Mouse (Mus musculus): Measurements from ENCODE around the gene Hhat. TPM values are rescaled to one million over a fixed set of nuclear protein-coding genes. Genes with fewer than 3 reads are reported as not detected.

Hhat gene
- total RNA-seq (2021), result 1 to 10 TPM; 1.6 to 3.3 TPM

- peak; percentile 53 for DNase-seq (ENCODE audit: low spot score)
- intact Hi-C loops (cut with DNase I), result no loop called here
These were observed at the start of gene Hhat for GRCm38 (mm10) chr1:192770495-192771331. Gene Hhat (minus strand): TSS chr1:192771223.

GRCm38 (mm10) chr1:192818334-192818733 is 47.3 kb upstream of the Hhat start:
- peak; percentile 30 for DNase-seq (ENCODE audit: low spot score)
- intact Hi-C loops (cut with DNase I), result no loop called here

- intact Hi-C loops (cut with DNase I), result no loop called here
- DNase-seq (ENCODE audit: low spot score), result no peak
These were observed 44.8 kb upstream of the Hhat start for GRCm38 (mm10) chr1:192815789-192816188.

DNA sequence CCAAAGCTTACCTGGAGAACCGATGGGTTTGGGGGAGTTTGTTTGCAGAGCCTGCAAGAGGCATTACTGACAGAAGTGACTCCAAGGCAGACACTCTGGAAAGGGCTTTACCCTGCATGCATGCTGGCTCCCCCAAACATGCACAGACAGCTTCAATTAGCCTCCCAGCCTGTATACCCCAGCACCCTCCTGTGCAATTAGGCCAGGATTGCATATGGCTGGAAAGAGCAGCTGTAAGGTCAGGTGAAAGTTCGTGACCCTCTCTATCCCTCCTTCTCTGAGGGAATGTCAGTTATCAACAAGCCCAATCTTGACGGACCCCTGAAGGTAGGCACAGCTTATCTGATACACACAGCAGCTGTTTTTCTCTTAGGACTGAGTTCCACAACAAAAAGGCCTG is 43.7 kb upstream of the Hhat start:
- DNase-seq (ENCODE audit: low spot score), result no peak
- intact Hi-C loops (cut with DNase I), result no loop called here

DNA sequence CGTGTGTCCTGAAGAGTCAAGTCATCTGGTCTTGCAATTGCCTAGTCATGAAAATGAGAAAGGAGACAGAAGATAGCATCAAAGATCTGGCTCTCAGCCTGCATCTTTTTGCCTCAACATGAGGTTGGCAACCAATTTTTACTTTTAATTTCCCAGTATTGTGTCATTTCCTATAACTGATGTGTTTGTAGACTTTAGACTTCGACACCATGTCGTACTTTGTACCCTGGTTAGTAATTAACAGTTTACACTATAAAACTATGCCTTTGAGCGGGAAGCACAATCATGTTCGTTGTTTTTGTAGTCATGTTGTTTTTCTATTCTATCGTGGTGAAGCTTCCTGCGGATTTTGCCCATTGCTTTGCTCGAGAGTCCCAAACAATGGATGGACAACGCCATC is 41.7 kb upstream of the Hhat start:
- no peak for DNase-seq (ENCODE audit: low spot score)
- intact Hi-C loops (cut with DNase I), result no loop called here

GRCm38 (mm10) chr1:192812290-192812689 is 41.3 kb upstream of the Hhat start:
- no peak for DNase-seq (ENCODE audit: low spot score)
- intact Hi-C loops (cut with DNase I), result no loop called here

- peak; percentile 29 for DNase-seq (ENCODE audit: low spot score)
- intact Hi-C loops (cut with DNase I), result no loop called here
These were observed 35.4 kb upstream of the Hhat start for GRCm38 (mm10) chr1:192806168-192807157.

DNA sequence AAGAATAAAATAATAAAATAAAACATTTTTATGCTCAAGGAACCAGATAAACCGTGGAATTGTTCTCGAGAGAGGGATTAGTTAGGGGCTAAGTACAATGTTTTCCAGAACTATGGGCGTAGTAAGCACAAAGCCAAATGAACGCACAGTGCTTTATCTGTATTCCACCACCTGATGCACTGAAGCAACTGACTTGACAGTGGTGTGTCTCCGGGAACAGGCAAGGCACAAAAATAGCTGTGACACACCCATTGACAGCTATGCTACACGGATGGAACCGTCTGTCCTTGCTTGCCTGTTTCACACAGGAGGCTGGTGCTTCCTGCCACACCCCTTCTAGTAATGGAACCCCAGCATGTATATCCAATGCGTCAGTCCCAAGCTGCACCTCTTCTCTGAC is 29.3 kb upstream of the Hhat start:
- intact Hi-C loops (cut with DNase I), result no loop called here
- no peak for DNase-seq (ENCODE audit: low spot score)

GRCm38 (mm10) chr1:192799165-192799991 is 28.4 kb upstream of the Hhat start:
- intact Hi-C loops (cut with DNase I), result no loop called here
- DNase-seq (ENCODE audit: low spot score), result no peak

DNA sequence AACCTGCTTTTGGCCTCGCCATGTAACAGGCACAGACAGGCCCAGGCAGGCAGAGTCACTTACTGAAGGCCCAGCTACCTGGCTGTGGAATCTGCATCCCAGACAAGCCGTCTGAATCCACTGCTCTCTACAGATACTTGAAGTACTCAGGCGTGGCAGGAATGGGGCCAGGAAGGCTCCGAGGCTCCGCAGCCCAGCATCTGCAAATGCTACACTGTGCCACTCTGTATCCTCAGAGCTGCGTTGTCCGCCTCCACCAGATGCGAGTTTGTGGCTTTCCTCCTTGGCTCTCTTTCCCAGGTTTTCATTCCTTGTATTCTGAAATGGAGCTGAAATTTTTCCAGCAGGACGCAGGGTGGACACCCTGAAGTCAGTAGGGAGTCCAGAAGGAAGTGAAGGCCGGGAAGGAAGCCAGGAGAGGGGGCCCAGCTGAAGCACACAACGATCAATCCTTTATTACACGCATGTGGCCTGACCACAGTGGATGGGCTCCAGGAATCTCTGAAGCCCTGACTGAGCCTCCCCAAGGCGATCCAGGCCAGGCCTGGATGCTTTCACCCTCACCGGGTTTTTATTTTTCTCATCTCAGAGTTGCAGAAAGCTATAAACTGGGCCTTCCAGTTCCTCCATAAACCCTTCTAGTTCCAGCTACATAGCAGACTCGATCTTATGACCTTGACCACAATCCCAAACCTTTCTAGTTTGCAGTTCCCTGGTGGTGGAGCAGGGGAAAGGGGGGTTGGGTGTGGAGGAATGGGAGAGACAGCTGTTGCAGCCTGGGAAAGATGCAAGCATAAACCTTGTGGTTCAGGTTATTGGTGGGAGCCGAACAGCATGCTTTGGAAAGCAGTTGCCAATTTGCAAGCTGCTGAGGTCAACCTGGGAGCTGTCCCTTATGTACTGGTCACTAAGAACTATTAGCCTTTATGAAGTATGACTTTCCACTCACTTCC is 27.5 kb upstream of the Hhat start:
- intact Hi-C loops (cut with DNase I), result no loop called here
- DNase-seq (ENCODE audit: low spot score), result peak; percentile 56

DNA sequence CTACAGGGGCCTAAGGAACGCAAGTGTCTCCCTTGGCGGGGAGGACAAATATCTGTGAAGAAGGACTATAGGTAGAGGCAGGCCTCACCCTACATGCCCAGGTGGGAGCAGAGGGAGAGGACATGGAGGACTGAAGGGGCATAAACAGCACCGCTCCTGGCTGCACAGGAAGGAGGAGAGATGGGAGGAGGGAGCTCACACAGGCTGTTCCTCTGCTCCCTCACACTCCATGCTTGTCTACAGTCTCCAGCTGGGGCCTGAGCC is 25.9 kb upstream of the Hhat start:
- no peak for DNase-seq (ENCODE audit: low spot score)
- intact Hi-C loops (cut with DNase I), result no loop called here

DNA sequence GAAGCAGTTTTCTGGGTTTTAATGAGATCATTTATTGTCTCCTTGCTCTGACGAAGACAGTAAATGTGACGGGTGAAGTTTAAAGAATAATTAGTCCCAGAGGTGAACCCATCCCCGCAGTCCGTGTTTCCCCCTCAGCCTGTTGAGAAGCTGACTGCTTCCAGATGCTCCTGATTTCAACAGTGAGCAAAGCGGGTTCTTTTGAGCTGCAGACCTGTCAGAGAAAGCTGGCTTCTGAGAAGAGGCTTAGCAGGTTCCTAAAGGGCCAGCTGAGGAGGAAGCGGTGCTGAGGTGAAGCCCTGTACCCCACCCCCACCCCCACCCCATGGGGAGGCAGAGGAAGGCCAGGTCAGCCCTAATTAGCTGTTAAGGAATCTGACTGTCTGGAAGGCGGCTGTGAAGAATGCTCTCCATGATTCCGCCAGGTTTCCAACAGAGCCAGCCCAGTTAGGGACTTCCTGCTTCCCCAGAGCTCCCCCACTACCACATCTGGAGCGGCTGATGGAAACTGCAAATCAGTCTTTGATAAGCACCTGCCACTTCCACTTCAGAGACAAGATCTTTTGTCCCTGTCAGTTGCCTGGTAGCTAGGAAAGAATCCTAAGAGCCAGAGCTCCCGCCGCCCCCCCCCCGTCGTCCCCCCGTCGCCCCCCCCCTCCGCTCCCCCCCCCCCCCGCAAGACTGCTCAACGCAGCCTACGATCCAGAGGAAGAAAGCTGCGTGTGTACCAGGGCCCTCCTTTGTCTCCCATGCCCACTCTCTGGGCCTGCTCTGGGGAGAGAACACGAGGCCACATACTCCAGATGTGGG is 25.4 kb upstream of the Hhat start:
- DNase-seq (ENCODE audit: low spot score), result no peak
- intact Hi-C loops (cut with DNase I), result no loop called here

DNA sequence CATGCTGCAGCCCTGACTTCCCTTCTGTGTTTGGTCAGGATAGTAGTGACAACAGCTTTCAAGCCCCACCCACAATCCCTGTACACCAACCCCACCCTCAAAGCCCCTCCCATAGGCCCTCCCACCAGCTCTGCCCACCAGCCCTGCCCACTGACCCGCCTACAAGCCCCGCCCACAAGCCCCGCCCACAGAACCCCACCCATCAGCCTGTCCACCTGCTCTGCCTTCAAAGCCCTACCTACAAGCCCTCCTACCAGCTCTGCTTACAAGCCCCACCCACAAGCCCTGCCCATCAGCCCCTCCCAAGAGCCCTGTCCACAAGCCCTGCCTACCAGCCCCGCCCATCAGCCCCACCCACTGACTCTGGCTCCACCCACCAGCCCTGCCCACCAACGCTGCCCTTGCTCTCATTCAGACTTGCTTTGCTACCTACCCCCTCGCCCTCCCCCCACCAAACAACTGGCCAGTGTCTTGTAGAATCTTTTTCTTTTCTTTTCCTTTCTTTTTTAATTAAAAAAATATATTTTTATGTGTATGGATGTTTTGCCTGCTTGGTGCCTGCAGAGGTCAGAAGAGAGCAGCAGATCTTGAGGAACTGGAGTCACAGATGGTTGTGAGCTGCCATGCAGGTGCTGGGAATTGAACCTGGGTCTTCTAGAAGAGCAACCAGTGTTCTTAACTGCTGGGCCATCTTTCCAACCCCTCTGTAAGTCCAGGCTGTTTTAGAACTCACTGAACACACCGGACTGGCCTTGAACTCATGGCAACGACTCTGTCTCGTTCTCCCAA is 24.1 kb upstream of the Hhat start:
- intact Hi-C loops (cut with DNase I), result no loop called here
- no peak for DNase-seq (ENCODE audit: low spot score)

GRCm38 (mm10) chr1:192791897-192792361 is 20.9 kb upstream of the Hhat start:
- intact Hi-C loops (cut with DNase I), result no loop called here
- DNase-seq (ENCODE audit: low spot score), result no peak

DNA sequence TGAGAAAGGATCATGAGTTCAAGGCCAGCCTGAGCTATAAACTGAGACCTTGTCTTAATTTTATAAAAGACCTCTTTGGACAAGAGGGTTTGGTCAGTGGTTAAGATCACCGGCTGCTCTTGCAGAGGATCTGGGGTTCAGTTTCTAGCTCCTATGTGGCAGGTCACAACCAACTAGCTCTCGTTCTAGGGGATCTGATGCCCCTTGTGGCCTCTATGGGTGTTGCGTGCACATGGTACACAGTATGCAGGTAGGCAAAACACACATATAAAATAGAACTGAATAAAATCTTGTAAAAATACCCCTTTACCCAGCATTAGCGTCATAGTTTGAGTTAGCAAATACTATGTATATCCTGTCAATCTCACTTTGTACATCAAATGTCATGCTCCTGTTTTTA is 19.4 kb upstream of the Hhat start:
- intact Hi-C loops (cut with DNase I), result no loop called here

GRCm38 (mm10) chr1:192789828-192790227 is 18.8 kb upstream of the Hhat start:
- intact Hi-C loops (cut with DNase I), result loop anchor here (5.0 to 10.0 kb wide), 3 partner anchors 32 to 335 kb away; no protein-coding TSS in a partner anchor
- DNase-seq (ENCODE audit: low spot score), result peak; percentile 59

More for the DNA sequence above, 19.4 kb upstream of the Hhat start:
- DNase-seq (ENCODE audit: low spot score), result no peak

- peak; percentile 83 for DNase-seq (ENCODE audit: low spot score)
- intact Hi-C loops (cut with DNase I), result loop anchor here (5.0 to 10.0 kb wide), 3 partner anchors 33 to 336 kb away; no protein-coding TSS in a partner anchor
These were observed 18.1 kb upstream of the Hhat start for GRCm38 (mm10) chr1:192789111-192789522.

All from heart, postnatal 25 days (tissue).